Mouse (Mus musculus) right cerebral cortex, adult 2 months (tissue): ENCODE data around the gene Mvd.

Source experiments
- DNase-seq, 2 experiments: peaks; one replicate each; pipeline ENCODE4 v3.0.0; 2021 to 2022; ENCODE audit warnings: low spot score in 2 of 2

The Mvd gene

GRCm38 (mm10) chr8:122426145-122426544 is 17.1 kb downstream of the Mvd start:
- no peak for DNase-seq

DNA sequence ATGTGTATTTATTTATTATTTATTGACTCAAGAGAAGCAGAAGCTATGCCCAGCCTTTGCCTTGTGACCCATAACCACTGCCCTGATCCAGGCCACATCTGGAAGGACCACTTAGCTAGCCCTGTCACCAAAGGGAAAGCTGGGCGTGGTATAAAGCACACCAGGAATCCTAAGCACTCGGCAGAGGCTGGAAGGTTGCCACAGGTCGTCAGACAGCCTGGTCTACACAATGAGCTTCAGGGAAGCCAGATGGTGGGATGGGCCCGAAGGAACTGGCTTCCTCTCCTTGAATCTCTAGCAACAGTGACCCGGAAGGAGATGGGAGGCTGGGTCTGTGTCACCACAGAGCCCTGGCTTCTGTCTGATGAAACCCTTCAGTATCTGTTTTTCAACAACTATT is 19.6 kb downstream of the Mvd start:
- no peak for DNase-seq

DNA sequence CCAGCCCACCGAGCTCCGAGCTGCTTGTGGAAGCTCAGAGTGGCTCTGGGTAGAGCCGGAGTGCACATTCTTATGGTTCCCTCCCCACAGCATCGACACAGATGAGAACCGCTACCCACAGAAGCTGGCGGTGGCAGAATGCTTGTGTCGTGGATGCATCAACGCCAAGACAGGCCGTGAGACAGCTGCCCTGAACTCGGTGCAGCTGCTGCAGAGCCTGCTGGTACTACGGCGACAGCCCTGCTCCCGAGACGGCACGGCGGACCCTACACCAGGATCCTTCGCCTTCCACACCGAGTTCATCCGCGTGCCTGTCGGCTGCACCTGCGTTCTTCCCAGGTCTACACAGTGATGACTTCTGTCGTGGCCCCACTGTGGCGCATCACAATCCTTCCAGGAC is 20.0 kb downstream of the Mvd start:
- DNase-seq, result no peak

GRCm38 (mm10) chr8:122421376-122422070 is 21.7 kb downstream of the Mvd start, which contains the start of gene Il17c:
Il17c (plus strand) TSS chr8:122422020.
- no peak for DNase-seq

DNA sequence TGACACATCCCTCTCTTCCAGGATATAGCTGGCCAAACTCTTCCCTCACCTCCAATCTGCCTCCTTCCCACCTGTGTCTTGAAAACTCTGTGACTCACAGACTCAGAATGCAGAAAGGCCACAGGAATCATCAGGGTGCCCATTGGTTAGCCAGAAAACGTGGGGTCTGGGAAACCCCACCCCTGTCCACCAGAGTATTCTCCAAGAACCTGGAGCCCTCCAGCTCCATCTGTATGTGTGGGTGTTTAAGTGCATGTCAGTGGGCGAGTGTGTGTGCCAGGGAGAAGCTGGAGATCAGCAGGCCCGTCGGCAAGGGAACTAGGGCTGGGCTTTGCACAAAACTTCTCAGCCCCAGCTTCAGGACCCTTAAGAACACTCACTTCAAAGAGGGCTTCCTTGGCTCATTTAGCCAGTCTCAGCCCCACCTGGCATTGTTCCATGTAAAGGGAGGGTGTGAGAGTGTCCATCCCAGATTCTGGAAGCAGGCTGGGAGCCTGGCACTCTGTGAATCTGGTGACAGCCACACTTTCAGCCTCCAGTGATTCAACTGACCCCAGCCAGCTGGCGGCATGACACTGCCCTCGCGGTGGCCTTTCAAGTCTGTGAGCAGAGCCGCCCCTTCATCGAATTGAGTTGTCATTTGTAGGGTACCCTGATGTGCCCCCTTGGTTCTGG is 23.2 kb downstream of the Mvd start:
- DNase-seq, result peak; percentile 65 to 66

DNA sequence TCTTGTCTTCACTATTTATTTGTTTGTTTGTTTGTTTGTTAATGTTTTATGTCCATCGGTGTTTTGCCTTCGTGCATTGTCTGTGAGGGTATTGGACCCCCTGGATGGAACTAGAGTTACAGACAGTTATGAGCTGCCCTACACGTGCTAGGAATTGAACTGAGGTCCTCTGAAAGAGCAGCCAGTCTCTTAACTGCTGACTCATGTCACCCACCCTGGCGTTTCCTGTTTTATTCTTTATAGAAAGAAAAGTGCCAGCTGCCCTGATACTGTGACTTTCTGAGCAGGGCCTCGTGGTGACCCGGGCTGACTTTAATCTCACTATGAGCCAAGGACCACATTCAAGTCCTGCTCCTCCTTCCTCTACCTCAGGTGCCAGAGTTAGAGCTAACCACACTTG is 27.7 kb downstream of the Mvd start:
- no peak for DNase-seq

GRCm38 (mm10) chr8:122414311-122414710 is 28.9 kb downstream of the Mvd start:
- no peak for DNase-seq

DNA sequence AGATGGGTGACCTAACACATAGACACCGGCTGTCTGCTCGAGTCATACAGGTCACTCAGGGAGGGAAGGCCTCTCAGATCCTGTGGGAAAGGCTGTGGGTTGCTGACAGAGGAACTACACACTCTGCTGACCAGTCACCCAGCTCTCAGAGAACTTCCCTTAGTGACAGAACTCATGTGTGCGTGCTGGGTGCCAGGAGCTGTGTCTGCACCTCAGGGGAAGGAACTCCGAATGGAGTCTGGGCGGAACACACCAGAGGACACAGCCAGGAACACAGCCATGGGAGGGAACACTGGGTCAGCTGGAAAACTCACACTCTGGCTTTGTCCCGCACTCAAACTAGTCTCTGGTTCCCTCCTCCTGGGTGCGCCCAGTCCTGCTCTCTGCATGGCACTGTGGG is 35.5 kb downstream of the Mvd start:
- no peak for DNase-seq

- DNase-seq, result no peak
These were observed 37.9 kb downstream of the Mvd start for GRCm38 (mm10) chr8:122405146-122405805.

GRCm38 (mm10) chr8:122398186-122398585 is 45.0 kb downstream of the Mvd start:
- DNase-seq, result no peak

DNA sequence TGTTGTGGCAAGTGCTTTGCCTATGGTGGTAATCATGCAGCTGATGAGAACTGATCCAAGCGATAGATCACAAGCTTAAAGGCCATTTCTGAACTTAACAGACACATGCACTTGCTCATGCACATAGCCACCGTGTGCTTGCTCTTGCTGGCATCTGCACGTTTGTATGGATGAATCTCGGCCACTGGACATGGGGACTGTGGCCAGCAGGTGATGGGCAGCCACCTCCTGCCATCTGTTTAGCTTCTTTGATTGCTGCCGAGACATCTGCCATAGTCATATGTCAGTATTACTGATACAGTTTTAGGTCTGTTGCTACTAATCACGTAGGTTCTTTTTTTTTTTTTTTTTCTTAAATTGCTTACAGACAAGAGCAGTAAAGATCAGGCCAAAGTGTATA is 47.9 kb downstream of the Mvd start:
- DNase-seq, result no peak

DNA sequence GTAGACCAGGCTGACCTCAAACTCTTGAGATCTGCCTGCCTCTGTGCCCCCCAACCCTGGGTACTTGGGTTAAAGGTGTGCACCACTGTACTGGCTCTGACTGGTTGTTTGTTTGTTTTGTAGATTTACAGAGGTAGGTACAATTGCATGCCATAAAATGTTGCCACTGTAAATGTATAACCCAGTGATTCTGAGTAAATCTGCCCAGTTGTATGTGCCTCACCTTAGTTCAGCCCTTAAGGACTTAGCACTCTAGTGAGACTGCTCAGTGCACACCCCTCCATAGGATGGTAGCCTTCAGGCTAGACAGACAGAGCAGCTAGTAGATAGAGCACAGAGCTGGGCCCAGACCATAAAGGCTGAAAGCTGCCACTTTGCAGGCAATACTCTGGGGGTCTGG is 49.5 kb downstream of the Mvd start:
- no peak for DNase-seq

GRCm38 (mm10) chr8:122390758-122391157 is 52.5 kb downstream of the Mvd start:
- no peak for DNase-seq

DNA sequence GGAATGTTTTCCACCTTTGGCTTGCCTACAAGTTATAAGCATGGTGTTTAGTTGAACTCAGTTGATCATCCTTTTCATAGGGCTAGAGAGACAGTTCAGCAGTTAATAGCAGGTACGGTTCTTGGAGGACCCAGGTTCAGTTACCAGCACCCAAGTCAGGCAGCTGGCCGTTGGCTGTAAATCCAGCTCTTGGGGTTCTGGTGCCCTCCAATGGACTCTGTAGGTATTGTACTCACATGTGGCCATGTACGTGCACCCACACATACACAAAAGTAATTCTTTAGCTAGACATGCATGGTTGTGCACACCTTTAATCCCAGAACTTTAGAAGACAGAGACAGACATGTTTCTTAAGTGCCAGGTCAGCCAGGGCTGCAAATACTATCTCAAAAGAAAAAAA is 53.9 kb downstream of the Mvd start:
- DNase-seq, result no peak
